Mouse (Mus musculus) frontal cortex, postnatal 14 days (tissue): ENCODE data around the gene Timm50.
A peak's percentile ranks its signal among the peaks of the same experiment; 100 is the strongest.

Experiments
- DNase-seq, 2 experiments: peaks; one replicate each; pipeline ENCODE4 v3.0.0; 2022; ENCODE audit warnings: low spot score in 2 of 2

Gene Timm50

DNA sequence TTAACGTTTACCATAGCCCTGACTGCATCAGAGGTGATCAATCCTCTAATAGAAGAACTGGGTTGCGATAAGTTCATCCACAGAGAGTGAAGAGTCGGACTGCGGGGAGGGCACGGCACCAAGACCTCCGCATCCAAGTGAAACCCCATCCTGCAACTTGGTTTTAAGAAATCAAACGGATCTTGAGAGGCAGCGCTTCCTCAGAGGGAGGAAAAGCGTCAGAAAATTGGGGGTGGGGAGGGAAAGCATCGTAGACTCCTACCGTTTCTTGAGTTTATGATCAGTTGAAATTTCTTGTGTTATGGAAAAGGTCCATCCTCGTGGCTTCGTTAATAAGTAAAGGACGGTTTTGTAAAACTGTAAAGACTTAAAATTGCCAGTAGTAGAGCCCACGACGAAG, 43.3 kb downstream of the Timm50 start:
- DNase-seq = no peak

DNA sequence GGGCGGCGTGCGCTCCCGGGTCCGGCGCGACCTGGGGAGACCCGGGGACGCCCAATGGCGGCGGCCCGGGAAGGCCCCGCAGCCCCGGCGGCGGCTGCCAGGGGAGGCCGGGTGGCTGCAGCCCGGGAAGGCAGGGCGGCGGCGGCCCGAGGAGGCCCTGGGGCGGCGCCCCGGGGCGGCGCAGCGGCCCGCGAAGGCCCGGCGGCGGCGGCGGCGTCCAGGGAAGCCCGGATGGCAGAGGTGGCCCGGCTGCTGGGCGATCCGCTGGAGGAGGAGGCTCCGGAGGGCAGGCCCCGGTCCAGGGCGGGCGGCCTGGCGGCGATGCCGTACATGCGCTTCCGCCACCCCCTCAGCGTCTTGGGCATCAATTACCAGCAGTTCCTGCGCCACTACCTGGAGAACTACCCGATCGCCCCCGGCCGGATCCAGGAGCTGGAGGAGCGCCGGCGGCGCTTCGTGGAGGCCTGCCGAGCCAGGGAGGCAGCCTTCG, 43.8 kb downstream of the Timm50 start:
- DNase-seq = peak in 1 of 2 experiments; percentile 47

DNA sequence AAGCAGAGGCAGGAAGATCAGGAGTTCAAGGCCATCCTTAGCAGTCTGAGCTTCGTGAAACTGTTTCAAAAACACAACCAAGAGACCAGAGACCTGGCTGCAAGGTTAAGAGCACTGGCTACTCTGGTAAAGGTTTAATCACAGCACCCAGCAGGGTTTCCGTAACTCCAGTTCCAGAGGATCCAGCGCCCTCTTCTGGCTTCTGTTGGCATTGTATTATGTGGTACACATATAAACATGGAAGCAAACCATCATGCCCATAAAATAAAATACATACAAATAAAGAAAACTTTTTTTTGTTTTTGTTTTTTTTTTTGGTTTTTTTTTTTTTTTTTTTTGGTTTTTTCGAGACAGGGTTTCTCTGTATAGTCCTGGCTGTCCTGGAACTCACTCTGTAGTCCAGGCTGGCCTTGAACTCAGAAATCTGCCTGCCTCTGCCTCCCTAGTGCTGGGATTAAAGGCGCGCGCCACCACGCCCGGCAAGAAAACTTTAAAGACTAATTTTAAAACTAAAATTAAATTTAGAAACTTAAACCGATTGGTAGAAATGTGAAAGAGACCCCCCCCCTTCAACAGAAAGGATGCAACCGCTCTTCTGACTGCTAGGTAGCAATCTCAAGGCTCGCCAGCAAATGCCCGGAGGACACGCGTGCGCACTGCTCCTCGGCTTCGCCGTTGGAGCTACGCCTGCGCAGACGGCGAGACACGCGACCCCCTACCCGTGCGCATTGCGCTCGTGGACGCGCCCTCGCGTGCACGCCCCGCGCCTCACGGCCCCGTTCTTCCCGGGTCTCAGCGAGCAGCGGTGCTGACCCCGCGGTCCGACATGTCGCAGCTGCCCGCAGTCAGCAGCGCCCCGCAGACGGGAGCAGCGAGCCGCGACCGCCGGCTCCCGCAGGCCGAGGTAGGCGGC, 44.5 kb downstream of the Timm50 start, which contains the start of gene Eid2:
Eid2 (plus strand) TSS at position 753 of the 913 bp plus-strand sequence.
- DNase-seq = peak; percentile 86

GRCm38 (mm10) chr7:28265391-28265790, 46.5 kb downstream of the Timm50 start:
- DNase-seq = no peak

- no peak for DNase-seq
Observed at GRCm38 (mm10) chr7:28263786-28264185, 48.1 kb downstream of the Timm50 start.

DNA sequence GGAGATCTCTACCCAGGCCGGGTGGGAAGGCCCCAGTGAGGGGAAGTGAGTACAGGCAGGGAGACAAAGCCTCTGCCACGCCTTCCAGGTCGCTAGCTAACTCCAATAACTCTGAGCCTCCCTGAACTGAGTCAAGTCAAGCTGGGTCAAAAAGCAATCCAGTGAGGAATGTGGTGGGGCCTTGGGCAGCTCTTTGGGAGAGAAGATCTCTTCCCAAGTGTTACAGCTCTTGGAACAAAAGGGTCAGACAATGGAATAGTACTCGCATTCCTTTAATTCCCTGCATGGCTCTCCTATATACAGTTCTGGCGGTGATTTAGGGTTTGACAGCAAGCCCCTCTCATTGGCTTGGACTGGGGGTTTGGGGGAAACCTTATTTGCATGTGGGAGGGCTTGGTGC, 49.0 kb downstream of the Timm50 start:
- no peak for DNase-seq
